Mouse (Mus musculus) myocyte (in vitro differentiated cells): ENCODE results near the gene Ccnd1.

Experiments used
- MYOG ChIP-seq, 3 experiments: IDR thresholded peaks; one replicate each; pipeline ENCODE4 v1.6.1; 2011; ENCODE audit warnings: control low read depth in 2 of 3, low read depth in 2 of 3, mild to moderate bottlenecking in 2 of 3; ENCODE audit not compliant: insufficient read length in 2 of 3, control insufficient read depth in 1 of 3, insufficient read depth in 1 of 3
- POLR2AphosphoS2 ChIP-seq: IDR thresholded peaks from one replicate; pipeline ENCODE4 v1.6.1; 2011; ENCODE audit warnings: low read depth, control low read depth; ENCODE audit not compliant: insufficient read length
- TCF12 ChIP-seq: IDR thresholded peaks from one replicate; pipeline ENCODE4 v1.6.1; 2011; ENCODE audit warnings: mild to moderate bottlenecking, control low read depth; ENCODE audit not compliant: poor library complexity, insufficient read depth, severe bottlenecking
- USF1 ChIP-seq: IDR thresholded peaks from one replicate; pipeline ENCODE4 v1.6.1; 2011; ENCODE audit warnings: low read depth, mild to moderate bottlenecking, control low read depth, moderate library complexity

DNA sequence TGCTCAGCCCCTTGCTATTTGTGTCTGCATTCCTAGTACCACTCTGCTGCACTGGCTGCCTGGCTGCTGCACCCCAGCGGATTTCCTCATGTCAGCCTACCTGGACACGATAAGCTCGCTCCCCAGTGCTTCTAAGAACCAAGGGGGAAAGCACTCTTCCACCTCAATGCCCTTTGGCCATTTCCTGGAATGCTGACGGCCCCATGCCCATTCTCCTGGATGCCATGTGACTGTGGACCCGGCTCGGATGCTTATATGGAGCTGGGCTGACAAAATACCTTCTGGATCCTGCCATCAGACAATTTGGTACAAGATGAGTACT lies 10.9 kb downstream of the Ccnd1 start:
- TF ChIP-seq MYOG (IDR thresholded peaks at IDR 0.05; ENCODE audit: control insufficient read depth in 1 of 3, insufficient read depth in 1 of 3, insufficient read length in 2 of 3, low read depth in 2 of 3) = no peak
- TF ChIP-seq POLR2AphosphoS2 = no peak
- no peak for TF ChIP-seq USF1
- no peak for TF ChIP-seq TCF12
